8 mouse cellular contexts compared by ENCODE assay signal in the genomic region with DNA sequence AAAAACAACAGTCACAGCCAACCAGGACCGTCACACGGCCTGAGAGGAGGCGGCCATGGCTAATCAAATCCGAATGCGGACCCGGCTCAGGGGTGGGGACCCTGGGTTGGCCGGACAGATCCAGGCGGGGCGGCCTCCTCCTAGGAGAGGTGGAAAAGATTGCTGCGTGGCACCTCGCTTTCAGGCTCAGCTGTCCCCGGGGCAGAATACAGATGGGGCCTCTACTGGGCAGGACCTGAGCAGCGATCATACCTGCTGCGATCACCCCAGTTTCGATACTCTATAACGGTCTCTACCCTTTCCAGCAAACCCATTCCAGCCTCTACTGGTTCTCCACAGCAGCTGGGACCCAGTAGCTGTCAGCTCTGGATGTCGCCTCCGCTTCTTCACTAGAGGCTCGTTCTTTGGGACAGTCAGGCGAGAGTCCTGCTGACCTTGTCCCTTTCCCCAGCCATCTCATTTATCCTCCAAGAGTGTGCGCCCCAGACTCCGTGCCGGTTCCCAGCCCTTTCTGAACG. TPM values are rescaled to one million over a fixed set of nuclear protein-coding genes. Genes with fewer than 3 reads are reported as not detected.
DNase-seq lines count a peak whose midpoint lies in the region; ATAC-seq and TF ChIP-seq lines count a peak whose summit lies in the region.

No protein-coding gene starts in this region.

- H3K36me3 ChIP-seq in testis, adult 2 months (ENCODE audit: control insufficient read depth, insufficient read depth, low read length) = no peaks in the 10 kb centered on the region
- no peaks in the 10 kb centered on the region for H3K36me3 ChIP-seq in forebrain, embryonic 13.5 days (ENCODE audit: poor library complexity, severe bottlenecking)
- H3K36me3 ChIP-seq in myocyte (ENCODE audit: control insufficient read depth, insufficient read depth) = no peaks in the 10 kb centered on the region

- H3K79me2 ChIP-seq in myocyte (ENCODE audit: control insufficient read depth, insufficient read depth) = peaks cover 35% of the 10 kb centered on the region

- H3K4me2 ChIP-seq in forebrain, embryonic 13.5 days = peak overlapping the region; percentile 95
- H3K4me2 ChIP-seq in myocyte (ENCODE audit: low read depth) = peak overlapping the region; percentile 87

- TF ChIP-seq POLR2A in testis, adult 2 months (IDR thresholded peaks at IDR 0.05; ENCODE audit: control insufficient read depth, low read depth, low read length) = no peak
- no peak for TF ChIP-seq POLR2A in myocyte (IDR thresholded peaks at IDR 0.05; ENCODE audit: insufficient read length, low read depth)

- peak overlapping the region; percentile 88 for H3K4me3 ChIP-seq in testis, adult 2 months (ENCODE audit: control insufficient read depth, low read depth, low read length)
- peak overlapping the region; percentile 53 for H3K4me3 ChIP-seq in forebrain, embryonic 13.5 days
- peak overlapping the region; percentile 68 for H3K4me3 ChIP-seq in myocyte

- no peak for TF ChIP-seq CTCF in testis, adult 2 months (IDR thresholded peaks at IDR 0.05; ENCODE audit: control insufficient read depth, insufficient read depth, insufficient replicate concordance, low read depth, low read length)

- intact Hi-C loops in heart, postnatal 25 days (cut with DNase I) = loop anchor here (1.0 to 5.0 kb wide), 3 partner anchors 31 to 73 kb away; no protein-coding TSS in a partner anchor

- peak overlapping the region; percentile 63 for H3K9ac ChIP-seq in forebrain, embryonic 13.5 days

- H3K27me3 ChIP-seq in testis, adult 2 months (ENCODE audit: control insufficient read depth, insufficient read depth, low read length) = no peaks in the 10 kb centered on the region
- peaks cover 72% of the 10 kb centered on the region for H3K27me3 ChIP-seq in forebrain, embryonic 13.5 days
- H3K27me3 ChIP-seq in myocyte (ENCODE audit: control insufficient read depth, insufficient read depth, insufficient read length) = no peaks in the 10 kb centered on the region

- WGBS in forebrain, embryonic 13.5 days = 4% methylated on average over 24 of the region's 24 CpGs

- ATAC-seq in forebrain, embryonic 13.5 days = peak; percentile 14; the same call in 1 of the 2 replicates

- peaks cover 17% of the 10 kb centered on the region for H3K4me1 ChIP-seq in testis, adult 2 months (ENCODE audit: control insufficient read depth, insufficient read depth, low read length)
- peaks cover 27% of the 10 kb centered on the region for H3K4me1 ChIP-seq in forebrain, embryonic 13.5 days

- no peaks in the 10 kb centered on the region for H3K9me3 ChIP-seq in forebrain, embryonic 13.5 days (replicated peaks)

- no peak for DNase-seq in testis, postnatal 10 days (ENCODE audit: low spot score)
- peak; percentile 52 for DNase-seq in heart, postnatal 25 days (ENCODE audit: low spot score)
- peak; percentile 23 for DNase-seq in liver
- DNase-seq in right cerebral cortex, postnatal 10 days (ENCODE audit: low spot score in 2 of 2) = no peak
- DNase-seq in layer of hippocampus, postnatal 25 days (ENCODE audit: extremely low spot score in 1 of 2, low spot score in 1 of 2) = no peak

- peak overlapping the region; percentile 72 for H3ac ChIP-seq in myocyte (ENCODE audit: control insufficient read depth, insufficient read length)

- H3K27ac ChIP-seq in testis, adult 2 months (ENCODE audit: control insufficient read depth, insufficient read depth, low read depth, low read length) = no peak overlapping the region
- no peak overlapping the region for H3K27ac ChIP-seq in forebrain, embryonic 13.5 days

TF ChIP-seq in myocyte, 11 proteins besides CTCF, POLR2A, EP300 and RAD21:
- TF ChIP-seq POLR2AphosphoS2 (IDR thresholded peaks at IDR 0.05; ENCODE audit: insufficient read length, low read depth) (no peak), USF1 (IDR thresholded peaks at IDR 0.05; ENCODE audit: low read depth) (no peak), TCF3 (IDR thresholded peaks at IDR 0.05; ENCODE audit: insufficient read length, low read depth) (no peak), REST (IDR thresholded peaks at IDR 0.05; ENCODE audit: insufficient read depth, insufficient read length) (no peak), TCF12 (IDR thresholded peaks at IDR 0.05; ENCODE audit: insufficient read depth, poor library complexity, severe bottlenecking) (no peak), SRF (IDR thresholded peaks at IDR 0.05; ENCODE audit: control insufficient read depth, insufficient read length, low read depth) (no peak), MAX (IDR thresholded peaks at IDR 0.05; ENCODE audit: low read depth) (no peak), MYOG (IDR thresholded peaks at IDR 0.05; ENCODE audit: control insufficient read depth in 1 of 3, insufficient read depth in 1 of 3, insufficient read length in 2 of 3, low read depth in 2 of 3) (no peak), E2F4 (IDR thresholded peaks at IDR 0.05; ENCODE audit: insufficient read depth) (no peak), CEBPB (IDR thresholded peaks at IDR 0.05; ENCODE audit: insufficient read depth, poor library complexity, severe bottlenecking) (no peak), MYOD1 (IDR thresholded peaks at IDR 0.05; ENCODE audit: control insufficient read depth in 1 of 3, insufficient read length in 2 of 3, low read depth in 2 of 3) (no peak)
TF ChIP-seq in myocyte: peak in this region for 0.

RNA-seq across cellular contexts. Expression of gene Pxdc1, which starts 1.8 kb away (rescaled TPM):
- 10.3 and 10.7 TPM in 2 replicates for polyA plus RNA-seq in testis, adult 2 months (2012; rRNA removed)
- 4.4 and 6.1 TPM in 2 replicates for polyA plus RNA-seq in forebrain, embryonic 13.5 days (2015; fragmentation: Nextera tagmentation; extraction: Ambion mirVana)
- 10 to 100 TPM; 11.5 to 12.9 TPM for total RNA-seq in heart, postnatal 25 days (2021)
- polyA plus RNA-seq in myocyte (2012; fragmentation: generic; extraction: Trizol) = 13.8 TPM
- total RNA-seq in layer of hippocampus, postnatal 25 days (2021) = 10 to 100 TPM; 15.5 to 20.8 TPM

Comparison
In these comparisons a context has a peak if more than half of its experiments do, and no peak if none do; other contexts are left out.
1. DNase-seq: peak in heart, postnatal 25 days (single experiment) and liver (single experiment); none in testis, postnatal 10 days (single experiment), right cerebral cortex, postnatal 10 days (0 of 2) and layer of hippocampus, postnatal 25 days (0 of 2).
2. Peak in every context shown above with its lines, with median percentiles within 50 percentile points of each other: H3K4me3 ChIP-seq.